Mouse (Mus musculus) G1E (cell line): ENCODE data around the gene Fbxw11.

Experiments used
- CTCF ChIP-seq: IDR thresholded peaks from 2 replicates; pipeline ENCODE4 v1.5.1; 2012; ENCODE audit warnings: low read depth, low read length, inconsistent platforms, mixed read lengths
- GATA1 ChIP-seq: IDR thresholded peaks from 2 replicates; pipeline ENCODE4 v1.6.1; 2012; ENCODE audit warnings: borderline replicate concordance, low read length, inconsistent platforms, mixed read lengths

DNA sequence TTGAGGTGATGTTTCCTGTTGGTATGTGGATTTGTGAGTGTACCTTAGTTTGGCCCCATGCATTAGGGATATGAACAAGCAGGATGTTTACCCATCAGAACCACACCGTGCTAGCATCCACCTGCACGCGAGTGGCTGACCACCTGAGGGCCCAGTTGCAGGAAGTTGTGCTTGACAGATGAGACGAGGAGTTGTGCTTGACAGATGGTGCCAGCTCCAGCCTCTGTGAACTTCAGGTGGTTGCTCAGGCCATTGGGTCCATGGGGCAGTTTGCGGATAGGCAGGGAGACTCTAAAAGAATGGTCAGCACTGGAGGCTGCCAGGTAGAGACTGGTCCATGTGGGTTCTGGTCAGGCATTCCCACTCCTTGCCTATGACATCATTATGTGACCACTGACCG is 26.4 kb upstream of the Fbxw11 start:
- TF ChIP-seq CTCF, result no peak
- TF ChIP-seq GATA1, result no peak
